In genomic region chr1:132543789-132544188, GRCm38 (mm10) we compare ENCODE assay signal across 14 mouse cellular contexts. TPM values are rescaled to one million over a fixed set of nuclear protein-coding genes. Genes with fewer than 3 reads are reported as not detected.
DNase-seq lines count a peak whose midpoint lies in the region; ATAC-seq lines count a peak whose summit lies in the region.
"Had no signal": no experiment of that assay in that cellular context is flagged by ENCODE, and none has a peak within 500 bp of the region (broad histone marks: within the 10 kb centered on the region; RNA-seq: fewer than 3 reads in every experiment).

No protein-coding gene starts in this region.

- peaks cover 5% of the 10 kb centered on the region; the same call in 1 of the 2 replicates for H3K4me1 ChIP-seq in hindbrain, embryonic 11.5 days (replicated peaks; ENCODE audit: control insufficient read depth, insufficient read depth, low read length)
- H3K4me1 ChIP-seq: liver, embryonic 15.5 days had no signal

- H3K4me3 ChIP-seq in hindbrain, embryonic 11.5 days (ENCODE audit: low read depth, low read length), result no peak overlapping the region
- H3K4me3 ChIP-seq: liver, embryonic 15.5 days had no signal

- H3K36me3 ChIP-seq in hindbrain, embryonic 11.5 days (ENCODE audit: control insufficient read depth, insufficient read depth, low read length), result no peaks in the 10 kb centered on the region
- H3K36me3 ChIP-seq: liver, embryonic 15.5 days had no signal

- intact Hi-C loops in heart, postnatal 25 days (cut with DNase I), result no loop called here

- 69% methylated on average over 8 of the region's 8 CpGs for WGBS in hindbrain, embryonic 11.5 days

- H3K4me2 ChIP-seq in hindbrain, embryonic 11.5 days (replicated peaks; ENCODE audit: low read depth, low read length), result no peak overlapping the region
- H3K4me2 ChIP-seq: liver, embryonic 15.5 days had no signal

- 0 out of 2 replicates have a peak overlapping the region, but pooled peaks have one; percentile 42 for H3K27ac ChIP-seq in hindbrain, embryonic 11.5 days (ENCODE audit: low read depth, low read length)
- H3K27ac ChIP-seq: liver, embryonic 15.5 days; macrophage had no signal

- no peaks in the 10 kb centered on the region for H3K9me3 ChIP-seq in hindbrain, embryonic 11.5 days (ENCODE audit: control insufficient read depth, low read length)
- H3K9me3 ChIP-seq: liver, embryonic 15.5 days had no signal

- no peak overlapping the region for H3K9ac ChIP-seq in hindbrain, embryonic 11.5 days (ENCODE audit: low read depth, low read length)
- H3K9ac ChIP-seq: liver, embryonic 15.5 days had no signal

- DNase-seq in heart, adult 18-20 months, result peak; percentile 29 to 40
- DNase-seq in heart, postnatal 25 days (ENCODE audit: low spot score), result no peak
- DNase-seq in MN1 (ENCODE audit: low spot score) (peak; percentile 62), adipocyte (ENCODE audit: low spot score) (peak; percentile 29)
- no peak for DNase-seq in hindbrain, embryonic 11.5 days (ENCODE audit: low spot score)
- no peak for DNase-seq in spleen, adult 18-20 months
- no peak for DNase-seq in right cerebral cortex, postnatal 4 days
- DNase-seq in retina, postnatal 1 day, result no peak
- DNase-seq: kidney, postnatal 25 days; right cerebral cortex, adult 18-20 months; thymus, postnatal 14 days had no signal

- ATAC-seq in hindbrain, embryonic 11.5 days (ENCODE audit: low FRiP score), result no peak

- H3K27me3 ChIP-seq in hindbrain, embryonic 11.5 days (ENCODE audit: control insufficient read depth, insufficient read depth, low read length), result peaks cover 26% of the 10 kb centered on the region

RNA-seq across cellular contexts. Expression of gene Cntn2, which starts 0.7 kb away (rescaled TPM):
- 1 to 10 TPM; 3.1 to 4.0 TPM for total RNA-seq in heart, adult 18-20 months (2021)
- total RNA-seq in heart, postnatal 25 days (2021), result 1 to 10 TPM; 3.9 to 7.8 TPM
- 45.9 and 68.9 TPM in 2 replicates for polyA plus RNA-seq in hindbrain, embryonic 11.5 days (2014; fragmentation: Nextera tagmentation; extraction: Ambion mirVana)
- total RNA-seq: gastrocnemius, postnatal 36 days had no signal
- polyA plus RNA-seq: macrophage had no signal

RNA-seq across cellular contexts. Expression of gene Tmem81, which starts 37.8 kb away (rescaled TPM):
- total RNA-seq in heart, adult 18-20 months (2021), result 1 to 10 TPM; 1.5 TPM
- 1 to 10 TPM; 1.6 TPM for total RNA-seq in heart, postnatal 25 days (2021)
- polyA plus RNA-seq in hindbrain, embryonic 11.5 days (2014; fragmentation: Nextera tagmentation; extraction: Ambion mirVana), result 1.3 TPM in 2 replicates

Comparison
In these comparisons a context has a peak if more than half of its experiments do, and no peak if none do; other contexts are left out.
1. DNase-seq: peak in heart, adult 18-20 months (2 of 2), MN1 (single experiment) and adipocyte (single experiment); none in heart, postnatal 25 days (single experiment), hindbrain, embryonic 11.5 days (single experiment), spleen, adult 18-20 months (0 of 2), right cerebral cortex, postnatal 4 days (single experiment) and retina, postnatal 1 day (single experiment).